Mouse (Mus musculus) adrenal gland, postnatal 36 days (tissue): ENCODE data around the gene Col24a1. TPM values are rescaled to one million over a fixed set of nuclear protein-coding genes. Genes with fewer than 3 reads are reported as not detected.

Experiments used
- DNase-seq, 2 experiments: peaks; one replicate each; pipeline ENCODE4 v3.0.0; 2021; ENCODE audit warnings: mixed read lengths in 1 of 2
- total RNA-seq, 2 experiments: library from RNA; stranded (reverse); gene quantifications; 2 replicates each; pipeline ENCODE4 v1.2.3; 2021

The Col24a1 gene
- total RNA-seq, 2 experiments from 2014 or later: not detected

- no peak for DNase-seq
Observed at GRCm38 (mm10) chr3:145462351-145462750, 170.1 kb downstream of the Col24a1 start.

DNA sequence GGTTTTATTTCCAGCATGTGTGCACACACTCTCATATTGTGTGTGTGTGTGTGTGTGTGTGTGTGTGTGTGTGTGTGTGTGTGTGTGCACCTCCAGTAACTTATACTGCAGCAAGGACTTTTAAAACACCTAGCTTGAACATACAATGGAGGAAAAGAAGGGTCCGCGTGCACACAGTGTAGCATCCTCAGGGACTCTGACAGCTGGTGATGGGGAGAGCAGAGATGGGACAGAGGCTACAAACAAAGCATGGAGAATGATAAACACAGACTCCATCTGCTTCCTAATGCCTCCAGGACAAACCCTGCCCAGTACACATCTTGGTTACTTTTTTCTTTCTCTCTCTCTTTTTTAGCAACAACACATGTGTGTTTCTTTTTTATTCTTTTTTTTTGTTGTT lies 171.5 kb downstream of the Col24a1 start:
- DNase-seq: no peak

DNA sequence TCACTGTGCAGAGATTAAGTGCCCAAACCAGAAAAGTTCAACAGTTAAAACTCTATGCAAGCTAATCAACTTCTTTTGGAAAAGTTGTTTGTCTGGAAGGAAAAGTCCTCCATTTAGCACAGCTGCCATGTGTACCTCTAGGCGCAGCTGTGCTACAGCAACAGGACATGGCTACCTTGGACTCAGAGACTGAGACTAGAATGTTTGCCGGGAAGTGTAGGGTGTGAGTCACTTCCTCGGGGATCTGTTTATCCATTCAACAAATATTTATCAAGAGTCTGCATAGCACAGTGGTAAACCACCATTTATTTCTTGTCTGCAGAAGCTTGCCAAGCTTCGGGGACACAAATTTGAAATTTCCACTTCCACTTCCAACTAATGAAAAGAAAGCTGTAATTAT lies 178.8 kb downstream of the Col24a1 start:
- DNase-seq: no peak

DNA sequence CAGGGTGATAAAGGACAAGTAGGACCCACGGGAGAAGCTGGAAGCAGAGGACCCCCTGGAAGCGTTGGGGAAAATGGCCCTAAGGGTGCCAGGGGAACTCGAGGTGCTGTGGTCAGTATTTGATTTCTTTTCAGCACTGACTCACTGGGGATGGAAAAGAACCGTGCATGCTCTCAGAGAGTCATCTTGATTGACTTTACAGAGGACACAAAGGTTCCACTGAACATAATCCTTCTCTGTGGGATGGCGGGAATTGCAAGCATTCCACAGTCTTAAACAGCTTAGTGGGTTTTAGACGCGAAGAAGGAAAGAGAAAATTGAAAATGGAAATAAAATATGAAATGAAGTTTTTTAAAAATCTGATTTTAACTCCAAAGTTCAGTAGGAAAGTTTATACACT lies 181.9 kb downstream of the Col24a1 start:
- no peak for DNase-seq

- DNase-seq: no peak
Observed at GRCm38 (mm10) chr3:145476634-145477033, 184.4 kb downstream of the Col24a1 start.

- no peak for DNase-seq
Observed at GRCm38 (mm10) chr3:145477074-145477473, 184.8 kb downstream of the Col24a1 start.

GRCm38 (mm10) chr3:145478446-145478845 lies 186.2 kb downstream of the Col24a1 start:
- DNase-seq: no peak

- DNase-seq: no peak
Observed at GRCm38 (mm10) chr3:145490279-145490678, 198.0 kb downstream of the Col24a1 start.

DNA sequence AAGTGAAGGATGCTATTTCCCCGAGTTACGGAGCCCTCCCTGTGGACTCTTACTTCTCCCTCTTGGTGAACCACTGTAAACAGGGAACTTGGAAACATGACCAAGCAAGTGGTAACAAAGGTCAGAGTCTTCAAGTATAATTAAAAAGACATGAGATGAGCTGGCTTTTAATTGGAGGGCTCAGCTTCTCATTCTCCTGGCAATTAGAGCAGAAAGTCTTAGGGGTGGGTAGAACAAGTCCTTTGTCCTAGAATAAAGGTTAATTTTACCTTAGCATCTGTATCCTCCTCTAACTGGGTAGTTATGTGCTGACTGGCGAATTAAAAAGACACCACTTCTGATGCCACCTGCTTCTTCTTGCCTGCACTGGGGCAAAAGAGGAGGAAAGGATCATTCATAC lies 199.1 kb downstream of the Col24a1 start:
- DNase-seq: no peak

DNA sequence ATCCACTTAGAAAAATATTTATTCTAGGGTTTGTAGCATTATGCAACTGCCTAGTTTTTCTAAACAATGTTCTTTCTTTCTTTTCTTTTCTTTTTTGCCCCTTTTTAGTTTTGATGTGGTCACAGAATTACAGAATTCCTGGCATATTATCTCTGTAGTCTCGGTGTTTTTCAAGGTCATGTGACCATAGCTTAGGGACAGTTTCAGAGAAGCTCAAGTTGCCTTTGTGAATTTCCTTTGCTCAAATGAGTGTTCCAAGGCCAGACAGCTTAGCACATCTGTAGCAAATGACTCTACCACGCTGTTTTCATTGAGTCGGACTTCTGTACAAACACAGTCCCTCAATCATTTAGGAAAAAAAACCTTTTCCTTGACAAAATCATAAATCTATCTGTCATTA lies 205.9 kb downstream of the Col24a1 start:
- no peak for DNase-seq

DNA sequence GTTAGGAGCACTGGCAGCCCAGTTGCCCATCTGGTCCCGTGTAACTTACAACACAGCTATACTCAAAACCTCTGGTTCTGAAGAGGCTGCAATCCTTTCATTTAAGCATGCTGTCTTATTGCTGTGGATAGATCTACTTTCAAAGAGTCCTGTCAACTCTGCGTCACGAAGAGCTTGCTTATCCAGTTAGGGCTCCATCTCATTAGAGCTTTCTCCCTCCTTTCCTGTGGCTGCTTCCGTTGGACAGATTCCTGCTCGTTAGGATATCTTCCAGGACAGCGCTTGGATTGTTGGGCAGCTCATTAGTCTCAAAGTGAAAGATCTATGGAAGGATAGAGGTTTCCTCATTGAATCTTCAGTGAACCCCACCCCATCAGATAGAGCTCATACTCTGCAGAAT lies 206.6 kb downstream of the Col24a1 start:
- DNase-seq: no peak

DNA sequence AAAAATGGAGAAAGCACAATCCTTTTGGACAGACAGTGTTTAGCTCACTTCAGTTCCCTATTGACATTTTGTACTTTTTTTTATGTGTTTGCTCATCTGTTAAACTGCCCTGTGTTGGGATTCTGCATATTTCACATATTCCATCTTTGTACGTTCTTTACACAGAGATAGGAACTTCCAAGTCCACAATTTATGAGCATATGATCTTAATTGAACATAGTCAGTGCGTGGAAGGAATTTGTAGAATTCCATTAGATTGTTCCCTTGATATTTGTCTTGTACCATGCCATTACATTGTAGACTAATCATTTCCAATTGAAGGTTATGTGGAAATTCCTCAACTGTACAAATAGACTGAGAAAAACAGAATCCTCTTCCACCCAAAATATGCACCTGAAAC lies 212.6 kb downstream of the Col24a1 start:
- DNase-seq: no peak

- no peak for DNase-seq
Observed at GRCm38 (mm10) chr3:145508550-145508949, 216.3 kb downstream of the Col24a1 start.

GRCm38 (mm10) chr3:145514197-145514596 lies 221.9 kb downstream of the Col24a1 start:
- no peak for DNase-seq

DNA sequence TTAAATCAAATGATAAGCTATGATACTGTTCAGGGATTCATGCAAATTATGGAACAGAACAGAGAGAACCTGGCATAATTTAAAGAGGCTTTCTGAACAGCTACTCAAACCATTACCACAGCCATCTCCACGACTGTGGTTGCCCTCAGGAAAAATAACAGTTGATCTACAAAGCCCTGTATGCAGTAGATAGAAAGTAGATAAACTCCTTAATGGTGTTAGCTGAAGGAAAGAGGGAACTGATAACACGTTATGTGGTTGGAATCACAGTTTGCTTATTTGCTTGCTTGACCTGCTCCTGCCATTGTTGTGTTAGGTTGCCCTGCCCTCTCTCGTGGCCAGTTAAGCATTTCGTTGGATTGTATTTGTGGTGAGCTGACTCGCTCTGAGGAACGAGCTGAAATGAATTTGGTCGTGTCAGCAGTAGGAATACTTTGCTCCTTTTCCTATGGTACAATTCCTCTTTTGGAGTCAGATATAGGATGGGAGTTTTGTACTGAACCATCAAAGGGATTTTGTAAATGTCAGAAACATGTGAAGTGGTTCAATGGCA lies 229.3 kb downstream of the Col24a1 start:
- DNase-seq: no peak

- no peak for DNase-seq
Observed at GRCm38 (mm10) chr3:145522311-145522710, 230.0 kb downstream of the Col24a1 start.

- no peak for DNase-seq
Observed at GRCm38 (mm10) chr3:145525266-145525665, 233.0 kb downstream of the Col24a1 start.

DNA sequence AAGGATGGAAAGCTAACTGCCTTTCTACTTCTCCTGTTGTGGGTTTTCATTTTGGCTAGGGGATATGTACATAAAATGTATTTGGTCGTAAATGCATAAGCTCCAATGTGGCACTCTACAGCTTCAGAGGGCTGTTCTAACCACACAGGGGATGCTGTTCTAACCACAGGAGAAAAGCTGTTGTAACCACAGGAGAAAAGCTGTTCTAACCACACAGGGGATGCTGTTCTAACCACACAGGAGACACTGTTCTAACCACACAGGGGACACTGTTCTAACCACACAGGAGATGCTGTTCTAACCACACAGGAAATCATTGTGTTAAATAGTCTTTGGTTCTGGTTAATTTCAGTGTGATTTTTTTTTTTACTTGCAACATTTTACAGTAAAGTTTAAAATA lies 245.6 kb downstream of the Col24a1 start:
- no peak for DNase-seq

DNA sequence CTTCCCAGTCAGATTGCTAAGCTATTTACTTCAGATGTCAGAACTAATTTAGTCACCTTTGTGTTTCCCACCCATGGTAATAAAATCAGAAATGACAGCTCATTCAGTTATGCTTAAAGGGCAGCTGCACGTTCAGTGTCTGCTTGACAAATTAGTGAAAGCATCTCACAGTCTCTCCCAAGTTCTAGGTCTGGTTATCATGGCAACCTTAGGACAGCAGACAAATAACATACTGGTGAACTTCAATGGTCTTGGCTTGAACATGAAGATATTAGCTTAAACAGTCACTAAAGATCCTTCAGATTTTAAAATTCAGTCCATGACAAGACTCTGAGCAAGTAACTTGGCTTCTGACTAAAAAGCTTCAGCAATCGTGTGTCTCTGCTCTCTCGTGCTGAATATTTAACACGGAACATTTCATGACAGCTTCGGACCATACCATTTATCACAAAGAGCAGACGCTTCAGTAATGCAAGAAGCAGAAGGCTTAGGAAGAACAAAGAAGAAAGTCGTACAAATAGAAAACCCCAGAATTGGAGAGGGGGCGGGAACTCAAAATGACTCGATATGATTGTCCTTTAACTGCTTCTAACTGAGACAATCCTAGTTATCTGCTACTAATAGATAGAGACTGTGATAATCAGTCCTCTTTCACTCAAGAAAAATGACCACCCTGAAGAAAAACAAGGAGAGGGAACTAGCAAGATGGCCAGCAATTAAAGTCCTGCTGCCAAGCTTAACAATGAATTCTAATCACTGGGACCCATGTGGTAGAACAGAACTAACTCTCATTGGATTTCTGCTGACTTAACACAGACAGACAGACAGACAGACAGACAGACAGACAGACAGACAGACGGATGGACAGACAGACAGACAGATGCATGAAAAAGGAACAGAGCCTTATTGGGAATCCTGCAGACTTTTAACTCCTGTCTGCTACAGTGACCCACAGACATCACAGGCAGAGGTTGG lies 256.5 kb downstream of the Col24a1 start:
- DNase-seq: no peak

- no peak for DNase-seq
Observed at GRCm38 (mm10) chr3:145550216-145550615, 257.9 kb downstream of the Col24a1 start.

DNA sequence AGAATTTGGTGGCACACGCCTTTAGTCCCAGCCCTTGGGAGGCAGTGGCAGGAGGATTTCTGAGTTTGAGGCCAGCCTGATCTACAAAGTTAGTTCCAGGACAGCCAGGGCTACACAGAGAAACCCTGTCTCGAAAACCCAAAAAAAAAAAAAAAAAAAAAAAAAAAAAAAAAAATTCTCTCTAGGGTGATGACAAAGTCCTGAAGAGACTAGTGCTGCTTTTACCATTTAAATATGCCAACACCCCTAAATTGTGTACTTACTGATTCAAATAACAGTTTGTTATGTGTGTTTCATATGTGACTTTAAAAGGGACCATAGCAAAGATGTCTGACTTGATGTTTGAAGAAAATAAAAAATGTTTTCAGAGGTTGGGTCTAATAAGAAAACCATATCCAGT lies 262.1 kb downstream of the Col24a1 start:
- DNase-seq: no peak

DNA sequence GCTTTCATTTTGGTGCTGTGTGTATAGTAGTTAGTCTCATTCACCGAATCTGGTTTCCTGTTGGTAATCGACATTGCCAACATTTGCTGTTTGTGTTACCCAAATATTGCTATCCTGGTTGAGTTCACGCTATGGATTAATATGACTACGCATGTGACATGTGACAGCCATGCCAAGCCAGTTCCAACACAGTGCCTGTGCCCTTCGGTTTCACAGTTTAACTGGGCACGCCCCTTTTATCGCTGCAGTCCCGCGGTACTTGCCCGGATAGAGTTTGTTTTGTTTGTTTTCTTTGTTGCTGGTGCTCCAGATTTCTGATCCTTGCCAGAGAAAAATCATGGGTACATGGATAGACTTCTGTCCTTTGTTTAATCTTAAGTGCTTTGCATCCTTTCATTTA lies 263.9 kb downstream of the Col24a1 start:
- no peak for DNase-seq

DNA sequence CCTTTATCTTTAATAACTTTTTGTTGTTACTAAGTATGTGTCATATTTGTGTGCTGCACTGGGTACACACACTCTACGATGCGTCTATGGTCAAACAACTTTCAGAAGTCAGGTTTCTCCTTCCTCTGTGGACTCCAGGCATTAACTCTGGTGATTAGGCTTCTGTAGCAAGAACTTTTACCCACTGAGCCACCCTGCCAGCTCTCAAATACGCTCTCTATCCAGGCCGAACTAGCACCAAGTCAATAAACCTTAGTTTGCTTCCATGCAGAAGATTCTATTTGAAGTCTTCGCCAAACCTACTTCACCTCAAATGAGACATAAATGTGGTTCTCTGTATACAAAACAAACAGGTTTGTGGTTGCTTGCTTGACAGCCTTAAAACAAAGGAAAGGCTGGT lies 267.4 kb downstream of the Col24a1 start:
- DNase-seq: no peak

DNA sequence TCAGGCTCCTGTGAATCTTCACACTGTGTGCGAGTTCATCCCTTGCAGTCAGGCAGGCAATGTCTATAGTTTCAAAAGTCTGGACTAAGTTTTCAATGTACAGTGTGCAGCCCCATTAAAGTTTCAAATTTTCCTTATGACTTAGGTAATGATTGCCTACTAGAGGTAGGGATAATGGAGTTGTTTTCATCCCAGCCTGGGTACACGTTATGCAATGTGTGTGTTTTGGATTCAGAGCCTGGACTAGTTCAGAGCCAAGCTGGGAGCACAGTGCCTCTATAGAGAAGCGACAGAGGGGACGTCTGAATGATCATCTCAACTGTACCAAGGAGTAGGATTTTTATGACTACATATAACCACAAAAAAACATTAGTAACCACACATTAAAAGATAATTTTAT lies 267.8 kb downstream of the Col24a1 start:
- DNase-seq: no peak
